Mouse (Mus musculus) adrenal gland, adult 10 weeks (tissue): Measurements from ENCODE around the gene Gm49661. TPM values are rescaled to one million over a fixed set of nuclear protein-coding genes. Genes with fewer than 3 reads are reported as not detected.

Source experiments
- polyA plus RNA-seq: library from polyadenylated mRNA; stranded (reverse); fragments of 350-450 nt; fragmentation: Illumina TruSeq; extraction: RNeasy Lipid Tissue Mini Kit (QIAGEN cat#74804); gene quantifications from one replicate; pipeline ENCODE4 v1.2.3, GENCODE M21; 2014; ENCODE audit warnings: low read depth, low replicate concordance

Gm49661 gene
- not detected for polyA plus RNA-seq

GRCm38 (mm10) chr8:84969241-84970134, at the start of gene Gm49661, which contains the start of the genes Prdx2 and Rnaseh2a:
Gene Gm49661 (minus strand): TSS chr8:84969433.
Gene Prdx2 (plus strand): TSS chr8:84969587.
Gene Rnaseh2a (minus strand): TSS chr8:84969767.

GRCm38 (mm10) chr8:85014431-85014830, 45.2 kb upstream of the Gm49661 start, which contains the start of gene Best2:
Gene Best2 (minus strand): TSS chr8:85014531.

GRCm38 (mm10) chr8:84990349-84990748, 21.1 kb upstream of the Gm49661 start, which contains the start of gene Hook2:
Gene Hook2 (plus strand): TSS chr8:84990603.

GRCm38 (mm10) chr8:84978248-84978940, 9.2 kb upstream of the Gm49661 start, which contains the start of gene Junb:
Gene Junb (minus strand): TSS chr8:84978718.

GRCm38 (mm10) chr8:84946528-84947240, 22.5 kb downstream of the Gm49661 start, which contains the start of gene Rtbdn:
Gene Rtbdn (plus strand): TSS chr8:84946991.

GRCm38 (mm10) chr8:84936962-84937546, 32.2 kb downstream of the Gm49661 start, which contains the start of gene Mast1:
Gene Mast1 (minus strand): TSS chr8:84937359.

Other genes starting within 250 kb of the Gm49661 start
- not detected for gene G430095P16Rik, start 246.4 kb downstream of the Gm49661 start, polyA plus RNA-seq
- gene Nfix, start 169.1 kb downstream of the Gm49661 start, polyA plus RNA-seq = 13.9 TPM
- gene Dand5, start 146.6 kb downstream of the Gm49661 start, polyA plus RNA-seq = 5.4 TPM
- 2.3 TPM for gene Gadd45gip1, start 137.9 kb downstream of the Gm49661 start, polyA plus RNA-seq
- 9.2 TPM for gene Rad23a, start 128.8 kb downstream of the Gm49661 start, polyA plus RNA-seq
- 638 TPM for gene Calr, start 122.5 kb downstream of the Gm49661 start, polyA plus RNA-seq
- 4.7 TPM for gene Farsa, start 112.4 kb downstream of the Gm49661 start, polyA plus RNA-seq
- gene Syce2, start 97.3 kb downstream of the Gm49661 start, polyA plus RNA-seq = 6.2 TPM
- 51.8 TPM for gene Gcdh, start 75.5 kb downstream of the Gm49661 start, polyA plus RNA-seq
- gene Klf1, start 67.5 kb downstream of the Gm49661 start, polyA plus RNA-seq = not detected
- gene Dnase2a, start 60.9 kb downstream of the Gm49661 start, polyA plus RNA-seq = 10.7 TPM
- not detected for gene Mast1, start 32.1 kb downstream of the Gm49661 start, polyA plus RNA-seq
- not detected for gene Rtbdn, start 22.4 kb downstream of the Gm49661 start, polyA plus RNA-seq
- 79.1 TPM for gene Prdx2, start 154 bp upstream of the Gm49661 start, polyA plus RNA-seq
- gene Rnaseh2a, start 334 bp upstream of the Gm49661 start, polyA plus RNA-seq = 7.6 TPM
- gene Junb, start 9.3 kb upstream of the Gm49661 start, polyA plus RNA-seq = 0.99 TPM
- gene Hook2, start 21.2 kb upstream of the Gm49661 start, polyA plus RNA-seq = 1.8 TPM
- not detected for gene Best2, start 45.1 kb upstream of the Gm49661 start, polyA plus RNA-seq
- gene Asna1, start 55.8 kb upstream of the Gm49661 start, polyA plus RNA-seq = 16.1 TPM
- gene Trir, start 57.4 kb upstream of the Gm49661 start, polyA plus RNA-seq = 15.8 TPM
- 18.2 TPM for gene Tnpo2, start 67.5 kb upstream of the Gm49661 start, polyA plus RNA-seq
- gene Fbxw9, start 90.6 kb upstream of the Gm49661 start, polyA plus RNA-seq = 1.0 TPM
- gene Gm5741, start 98.5 kb upstream of the Gm49661 start, polyA plus RNA-seq = not detected
- gene Dhps, start 102.3 kb upstream of the Gm49661 start, polyA plus RNA-seq = 14.2 TPM
- 10.6 TPM for gene Wdr83os, start 111.3 kb upstream of the Gm49661 start, polyA plus RNA-seq
- 2.3 TPM for gene Wdr83, start 111.9 kb upstream of the Gm49661 start, polyA plus RNA-seq
- 5.0 TPM for gene Man2b1, start 113.8 kb upstream of the Gm49661 start, polyA plus RNA-seq
- 2.5 TPM for gene Zfp791, start 153.7 kb upstream of the Gm49661 start, polyA plus RNA-seq
- not detected for gene Cks1brt, start 182.5 kb upstream of the Gm49661 start, polyA plus RNA-seq